Mouse (Mus musculus) olfactory bulb, adult 2 months (tissue): ENCODE data around the gene Misp.

Source experiments
- CTCF ChIP-seq: fragments of 200-500 bp; IDR thresholded peaks from 2 replicates; pipeline ENCODE4 v1.5.1; 2012; ENCODE audit warnings: low read depth, mild to moderate bottlenecking, low read length, moderate library complexity; ENCODE audit not compliant: insufficient read depth
- POLR2A ChIP-seq: fragments of 200-500 bp; IDR thresholded peaks from 2 replicates; pipeline ENCODE4 v1.6.1; 2012; ENCODE audit warnings: mild to moderate bottlenecking, low read depth, low read length, moderate library complexity; ENCODE audit not compliant: insufficient read depth

DNA sequence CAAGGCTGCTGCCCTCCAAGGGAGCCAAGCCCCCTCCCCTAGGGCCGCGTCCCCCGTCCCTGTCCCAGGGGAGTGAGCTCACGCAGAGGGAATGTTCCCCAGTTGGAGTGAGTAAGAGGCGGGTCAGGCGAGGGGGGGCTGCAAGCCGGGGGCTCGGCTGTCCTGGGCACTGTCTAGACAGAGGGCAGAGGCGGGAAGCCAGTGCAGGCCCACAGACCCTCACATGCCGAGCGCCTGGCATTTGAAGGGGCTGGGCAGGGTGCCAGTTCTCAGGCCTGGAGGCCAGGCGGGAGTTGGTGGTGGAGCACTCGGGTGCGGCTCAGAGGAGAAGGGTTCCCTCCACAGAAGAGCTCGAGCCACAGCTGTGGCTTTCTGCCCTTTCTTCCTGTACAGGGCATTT lies 42.8 kb upstream of the Misp start:
- TF ChIP-seq CTCF = no peak
- TF ChIP-seq POLR2A = no peak
